Mouse (Mus musculus) CH12.LX (cell line): Measurements from ENCODE around the gene Pla1a.

Experiments
- CHD1 ChIP-seq: IDR thresholded peaks from 2 replicates; pipeline ENCODE4 v1.6.1; 2012; ENCODE audit warnings: low read depth, low read length, improper control_type of control experiment, inconsistent platforms
- CTCF ChIP-seq, 2 experiments: IDR thresholded peaks in 1 of 2; conservative IDR thresholded peaks in 1 of 2; 2 replicates each; pipeline ENCODE4 v1.5.1; 2011 to 2012; ENCODE audit warnings: low read depth in 2 of 2, low read length in 2 of 2, improper control_type of control experiment in 1 of 2, inconsistent platforms in 1 of 2, mild to moderate bottlenecking in 1 of 2, moderate library complexity in 1 of 2
- POLR2A ChIP-seq: IDR thresholded peaks from 2 replicates; pipeline ENCODE4 v1.6.1; 2011; ENCODE audit warnings: low read depth, mild to moderate bottlenecking, improper control_type of control experiment, low read length
- RAD21 ChIP-seq: IDR thresholded peaks from 2 replicates; pipeline ENCODE4 v1.6.1; 2011; ENCODE audit warnings: low read depth, mild to moderate bottlenecking, low read length, improper control_type of control experiment, moderate library complexity
- USF1 ChIP-seq: IDR thresholded peaks from 2 replicates; pipeline ENCODE4 v1.6.1; 2014; ENCODE audit warnings: low read depth, mild to moderate bottlenecking, inconsistent platforms, low read length, improper control_type of control experiment

- no peak for TF ChIP-seq CTCF (conservative IDR thresholded peaks at IDR 0.05 in 1 of 2, IDR thresholded peaks at IDR 0.05 in 1 of 2; ENCODE audit: low read depth in 2 of 2, low read length in 2 of 2)
- TF ChIP-seq CHD1 = no peak
- TF ChIP-seq RAD21 = no peak
- no peak for TF ChIP-seq POLR2A
- TF ChIP-seq USF1 = no peak
Measured at GRCm38 (mm10) chr16:38398266-38398665, 34.7 kb downstream of the Pla1a start.
